Mouse (Mus musculus) cortical plate, adult 2 months (tissue): ENCODE data around the gene Pitpnc1. TPM values are rescaled to one million over a fixed set of nuclear protein-coding genes. Genes with fewer than 3 reads are reported as not detected.
"Not testable (repeated sequence)": the region's sequence is repeated elsewhere in the genome, so short reads cannot be mapped to it uniquely, and the experiment has no call there.

Source experiments
- H3K27ac ChIP-seq: fragments of 200-500 bp; 2 replicates; pipeline ENCODE4 v1.5.1; 2012; ENCODE audit warnings: low read length, control low read depth, inconsistent platforms; ENCODE audit not compliant: insufficient read depth
- H3K4me1 ChIP-seq: fragments of 200-500 bp; 2 replicates; pipeline ENCODE4 v1.6.1; 2011; ENCODE audit warnings: low read length; ENCODE audit not compliant: control insufficient read depth, insufficient read depth
- H3K4me3 ChIP-seq: fragments of 200-500 bp; 2 replicates; pipeline ENCODE4 v1.5.1; 2011; ENCODE audit warnings: mild to moderate bottlenecking, low read length, control low read depth; ENCODE audit not compliant: insufficient read depth
- CTCF ChIP-seq: fragments of 200-500 bp; IDR thresholded peaks from 2 replicates; pipeline ENCODE4 v1.5.1; 2011; ENCODE audit warnings: mild to moderate bottlenecking, control low read depth, low read length; ENCODE audit not compliant: insufficient read depth; ENCODE audit errors: extremely low read depth
- POLR2A ChIP-seq: fragments of 200-500 bp; IDR thresholded peaks from 2 replicates; pipeline ENCODE4 v1.6.1; 2011; ENCODE audit warnings: mild to moderate bottlenecking, low read length, control low read depth; ENCODE audit not compliant: insufficient read depth; ENCODE audit errors: extremely low read depth
- polyA plus RNA-seq: library from polyadenylated mRNA; depleted of rRNA; stranded (reverse); fragments of >200 nt; gene quantifications from 2 replicates; pipeline ENCODE4 v1.2.3, GENCODE M21; 2012; rRNA removed

Pitpnc1 gene
- polyA plus RNA-seq, result 34.7 and 35.6 TPM in 2 replicates

DNA sequence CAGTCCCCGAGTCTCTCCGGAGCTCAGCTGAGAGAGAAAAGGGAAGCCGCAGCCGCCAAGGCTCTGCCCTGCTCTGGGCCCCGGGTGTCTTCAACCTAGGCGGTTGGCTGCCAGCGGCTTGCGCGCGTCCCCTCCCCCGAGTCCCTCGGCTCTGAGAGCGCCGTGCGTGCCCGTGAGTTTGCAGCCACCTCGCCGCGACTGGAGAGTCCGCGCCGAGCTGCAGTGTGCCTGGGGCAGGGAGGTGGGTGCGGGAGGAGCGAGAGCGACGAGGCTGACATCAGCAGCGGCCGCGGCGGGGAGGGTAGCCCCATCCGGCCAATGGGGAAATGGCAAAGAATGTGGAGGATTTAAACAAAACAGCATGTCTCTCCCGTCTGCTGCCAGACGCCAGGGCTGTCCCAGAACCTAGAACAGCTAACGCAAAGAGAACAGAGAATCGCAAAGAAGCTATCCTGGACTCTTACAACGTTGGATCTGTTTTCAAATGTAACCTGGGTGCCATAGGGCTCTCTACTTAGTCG is at the start of gene Pitpnc1:
Gene Pitpnc1 (minus strand): TSS at position 179 of the 521 bp plus-strand sequence.
- Histone ChIP-seq H3K4me1 (peaks cover 1% of the 10 kb centered on the region; the same call in 1 of the 2 replicates), H3K27ac (peak within 1 kb of the TSS; percentile 84), H3K4me3 (peak within 1 kb of the TSS; percentile 96)
- TF ChIP-seq CTCF (no peak), POLR2A (peak; percentile 89)

DNA sequence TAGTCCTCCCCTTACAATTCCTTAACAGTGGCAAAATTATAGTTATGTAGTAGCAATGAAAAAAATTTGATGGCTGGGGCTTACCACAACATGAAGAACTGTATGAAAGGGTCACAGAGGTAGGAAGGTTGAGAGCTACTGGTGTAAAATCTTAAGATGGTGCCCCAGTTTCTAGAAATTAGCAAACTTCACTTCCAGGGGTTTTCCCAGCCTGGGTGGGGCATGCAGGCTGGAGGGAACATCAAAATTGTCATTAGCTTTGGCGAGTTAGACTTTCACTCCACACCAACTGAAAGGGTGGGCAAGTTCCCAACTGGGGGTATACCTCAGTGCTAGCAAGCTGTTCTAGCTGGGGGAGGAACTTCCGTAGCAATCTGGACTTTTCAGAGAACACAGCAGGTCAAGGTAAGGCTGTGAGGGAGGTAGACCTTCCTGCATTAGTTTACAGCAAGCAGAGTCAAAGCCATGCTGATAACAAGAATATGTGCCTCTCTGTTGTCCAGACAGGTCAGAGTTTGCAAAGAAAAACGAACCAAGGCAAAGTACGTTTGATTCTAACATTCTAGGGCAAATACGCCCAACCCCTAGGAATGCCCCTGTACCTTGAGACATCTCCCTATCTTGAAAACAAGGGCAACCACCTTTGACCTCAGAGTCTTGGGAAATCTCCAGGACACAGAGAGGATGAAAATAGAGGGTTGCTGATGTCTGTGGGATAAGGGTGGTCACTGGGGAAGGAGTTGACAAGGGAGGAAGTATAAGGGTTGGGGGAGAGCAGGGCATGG is 48.3 kb upstream of the Pitpnc1 start:
- no peak overlapping the region for H3K4me3 ChIP-seq
- H3K4me1 ChIP-seq, result no peaks in the 10 kb centered on the region
- H3K27ac ChIP-seq, result no peak overlapping the region
- TF ChIP-seq CTCF (no peak), POLR2A (no peak)

DNA sequence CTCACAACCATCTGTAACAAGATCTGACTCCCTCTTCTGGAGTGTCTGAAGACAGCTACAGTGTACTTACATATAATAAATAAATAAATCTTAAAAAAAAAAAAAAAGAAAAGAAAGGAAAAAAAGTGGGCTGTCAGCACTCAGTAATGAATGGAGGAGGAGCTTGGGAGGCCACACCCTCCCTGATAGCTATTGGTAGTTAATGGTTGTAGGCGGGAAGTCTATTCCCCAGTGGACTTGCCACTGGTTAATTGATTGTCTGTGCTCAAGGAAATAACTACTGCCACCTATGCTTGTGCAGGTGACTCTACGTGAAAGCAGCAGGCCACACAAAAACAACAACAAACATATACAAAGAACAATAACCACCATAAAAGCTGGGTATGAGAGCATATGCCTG is 45.9 kb upstream of the Pitpnc1 start:
- Histone ChIP-seq H3K4me3 (no peak overlapping the region), H3K27ac (no peak overlapping the region), H3K4me1 (no peaks in the 10 kb centered on the region)
- TF ChIP-seq POLR2A, result no peak
- TF ChIP-seq CTCF, result no peak

GRCm38 (mm10) chr11:107513047-107513446 is 42.5 kb upstream of the Pitpnc1 start:
- no peak overlapping the region for H3K4me3 ChIP-seq
- TF ChIP-seq POLR2A (no peak), CTCF (no peak)
- no peak overlapping the region for H3K27ac ChIP-seq
- H3K4me1 ChIP-seq, result no peaks in the 10 kb centered on the region

GRCm38 (mm10) chr11:107511954-107512353 is 41.5 kb upstream of the Pitpnc1 start:
- H3K27ac ChIP-seq, H3K4me3 ChIP-seq, H3K4me1 ChIP-seq: not testable (repeated sequence)
- TF ChIP-seq CTCF, result peak; percentile 82

DNA sequence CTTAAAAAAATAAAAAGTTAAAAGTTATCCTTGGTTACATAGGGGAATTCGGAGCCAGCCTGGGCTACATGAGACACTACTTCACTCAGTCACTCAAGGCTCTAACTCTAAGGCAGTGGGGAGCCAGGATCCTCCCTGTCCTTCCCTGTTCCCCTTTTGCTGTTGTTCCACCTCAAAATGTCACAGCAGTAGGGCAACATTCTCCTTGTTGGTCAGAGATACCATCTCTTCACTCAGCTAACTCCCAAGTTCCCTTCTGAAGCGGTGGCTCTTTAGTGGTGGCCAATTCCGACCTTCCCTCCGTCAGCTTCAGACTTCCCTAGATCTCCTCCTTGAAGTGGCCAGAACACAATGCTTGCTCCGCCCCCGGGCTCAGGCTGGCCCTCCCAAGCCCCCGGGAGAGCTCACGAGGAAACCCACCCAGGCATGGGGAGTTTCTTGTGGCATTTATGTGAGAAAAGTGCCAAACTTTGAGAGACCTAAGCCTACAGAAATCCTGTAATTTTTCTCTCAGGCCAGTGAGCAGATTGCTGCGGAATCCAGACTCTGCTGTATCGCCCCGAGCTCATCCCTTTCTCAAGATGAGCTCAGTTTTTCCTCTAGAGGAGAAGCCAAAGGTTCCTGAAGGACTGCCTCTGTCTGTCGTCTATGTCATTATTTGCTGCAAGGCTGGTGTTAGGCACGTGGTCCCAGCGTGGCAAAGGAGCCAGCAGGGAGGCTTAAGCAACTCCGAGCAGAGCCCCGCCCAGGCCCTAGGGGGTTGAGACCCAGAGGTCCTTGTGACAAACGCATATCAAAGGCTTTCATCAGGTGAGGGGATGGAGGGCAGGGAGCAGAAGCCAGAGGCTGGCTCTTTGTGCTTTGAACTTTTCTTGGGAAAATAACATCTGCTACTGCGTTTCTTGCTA is 40.1 kb upstream of the Pitpnc1 start:
- H3K4me1 ChIP-seq, result no peaks in the 10 kb centered on the region
- H3K27ac ChIP-seq, result no peak overlapping the region
- H3K4me3 ChIP-seq, result no peak overlapping the region
- no peak for TF ChIP-seq CTCF
- TF ChIP-seq POLR2A, result no peak

GRCm38 (mm10) chr11:107509631-107510338 is 39.3 kb upstream of the Pitpnc1 start:
- no peak overlapping the region for H3K27ac ChIP-seq
- no peaks in the 10 kb centered on the region for H3K4me1 ChIP-seq
- no peak overlapping the region for H3K4me3 ChIP-seq
- TF ChIP-seq POLR2A (no peak), CTCF (peak; percentile 54)

GRCm38 (mm10) chr11:107506260-107506659 is 35.8 kb upstream of the Pitpnc1 start:
- TF ChIP-seq CTCF (peak; percentile 52), POLR2A (no peak)
- H3K4me3 ChIP-seq, result no peak overlapping the region
- H3K4me1 ChIP-seq, result no peaks in the 10 kb centered on the region
- no peak overlapping the region for H3K27ac ChIP-seq

- not testable (repeated sequence) for H3K4me3 ChIP-seq, H3K27ac ChIP-seq, H3K4me1 ChIP-seq
These were observed 33.9 kb upstream of the Pitpnc1 start for GRCm38 (mm10) chr11:107504364-107504763.
